Mouse (Mus musculus): ENCODE measurements at regions not wholly inside any gene's neighbourhood (a gene's known extent, or its start where the extent isn't known, plus 50 kb on each side); places are given as distances from the start of the nearest gene placed in this dataset.
A peak's percentile ranks its signal among the peaks of the same experiment; 100 is the strongest.

GRCm38 (mm10) chr17:85881046-85881445, 193.0 kb upstream of the Six2 start:
- no peak for DNase-seq

GRCm38 (mm10) chr17:85877426-85877825, 189.4 kb upstream of the Six2 start:
- DNase-seq, result no peak

- DNase-seq, result no peak
These were observed 188.8 kb upstream of the Six2 start for GRCm38 (mm10) chr17:85876853-85877252.

- peak; percentile 66 for DNase-seq
These were observed 185.9 kb upstream of the Six2 start for GRCm38 (mm10) chr17:85873853-85874586.

- DNase-seq, result no peak
These were observed 184.9 kb upstream of the Six2 start for GRCm38 (mm10) chr17:85872903-85873413.

- peak; percentile 62 for DNase-seq
These were observed 182.3 kb upstream of the Six2 start for GRCm38 (mm10) chr17:85870406-85870805.

GRCm38 (mm10) chr17:85869179-85869578, 181.1 kb upstream of the Six2 start:
- DNase-seq, result peak; percentile 67

- DNase-seq, result no peak
These were observed 180.0 kb upstream of the Six2 start for GRCm38 (mm10) chr17:85867945-85868616.

GRCm38 (mm10) chr17:85866581-85866980, 178.5 kb upstream of the Six2 start:
- no peak for DNase-seq

GRCm38 (mm10) chr17:85865940-85866339, 177.9 kb upstream of the Six2 start:
- DNase-seq, result no peak

- DNase-seq, result no peak
These were observed 173.3 kb upstream of the Six2 start for GRCm38 (mm10) chr17:85861328-85861727.

- no peak for DNase-seq
These were observed 172.7 kb upstream of the Six2 start for GRCm38 (mm10) chr17:85860797-85861196.

- no peak for DNase-seq
These were observed 172.0 kb upstream of the Six2 start for GRCm38 (mm10) chr17:85859926-85860707.

GRCm38 (mm10) chr17:85858516-85858915, 170.4 kb upstream of the Six2 start:
- no peak for DNase-seq

- peak; percentile 77 for DNase-seq
These were observed 169.8 kb upstream of the Six2 start for GRCm38 (mm10) chr17:85857705-85858472.

GRCm38 (mm10) chr17:85856894-85857293, 168.8 kb upstream of the Six2 start:
- peak; percentile 65 for DNase-seq

- no peak for DNase-seq
These were observed 165.1 kb upstream of the Six2 start for GRCm38 (mm10) chr17:85853156-85853555.

- DNase-seq, result no peak
These were observed 160.5 kb upstream of the Six2 start for GRCm38 (mm10) chr17:85848526-85848925.

GRCm38 (mm10) chr17:85847756-85848155, 159.7 kb upstream of the Six2 start:
- peak; percentile 66 for DNase-seq

GRCm38 (mm10) chr17:85845059-85845458, 157.0 kb upstream of the Six2 start:
- DNase-seq, result no peak

- DNase-seq, result no peak
These were observed 156.4 kb upstream of the Six2 start for GRCm38 (mm10) chr17:85844486-85844885.

- peak; percentile 34 for DNase-seq
These were observed 135.0 kb upstream of the Six2 start for GRCm38 (mm10) chr17:85823036-85823435.

GRCm38 (mm10) chr17:85821861-85822260, 133.8 kb upstream of the Six2 start:
- DNase-seq, result no peak

Measured in embryo, embryonic 11 days (tissue).